Mouse (Mus musculus): ENCODE measurements around the gene Eps8l2.

The Eps8l2 gene

GRCm38 (mm10) chr7:141328373-141328990, 10.2 kb upstream of the Eps8l2 start:
- DNase-seq (ENCODE audit: low spot score): no peak

GRCm38 (mm10) chr7:141330706-141331105, 8.0 kb upstream of the Eps8l2 start:
- DNase-seq (ENCODE audit: low spot score): no peak

DNA sequence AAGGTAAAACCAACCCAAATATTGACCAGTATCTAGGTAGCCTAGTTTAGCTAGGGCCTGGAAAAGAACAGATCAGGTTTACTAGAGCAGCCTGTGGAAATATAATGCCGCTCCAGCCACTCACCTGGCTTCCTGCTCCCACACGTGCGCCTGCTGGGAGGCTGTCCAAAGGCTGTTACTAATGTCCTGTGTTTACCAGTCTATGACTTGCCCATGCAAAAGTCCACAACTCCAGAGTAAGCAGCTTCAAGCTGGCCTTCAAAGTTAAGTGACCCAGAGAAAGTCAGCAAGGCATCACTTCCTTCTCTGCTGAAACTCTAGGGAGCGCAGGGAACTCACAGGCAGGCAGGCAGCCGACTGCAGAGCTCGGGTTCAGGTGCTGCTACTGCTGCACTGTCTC, 6.7 kb upstream of the Eps8l2 start:
- DNase-seq (ENCODE audit: low spot score): no peak

- no peak for DNase-seq (ENCODE audit: low spot score)
Measured at GRCm38 (mm10) chr7:141335044-141335579, 3.6 kb upstream of the Eps8l2 start.

DNA sequence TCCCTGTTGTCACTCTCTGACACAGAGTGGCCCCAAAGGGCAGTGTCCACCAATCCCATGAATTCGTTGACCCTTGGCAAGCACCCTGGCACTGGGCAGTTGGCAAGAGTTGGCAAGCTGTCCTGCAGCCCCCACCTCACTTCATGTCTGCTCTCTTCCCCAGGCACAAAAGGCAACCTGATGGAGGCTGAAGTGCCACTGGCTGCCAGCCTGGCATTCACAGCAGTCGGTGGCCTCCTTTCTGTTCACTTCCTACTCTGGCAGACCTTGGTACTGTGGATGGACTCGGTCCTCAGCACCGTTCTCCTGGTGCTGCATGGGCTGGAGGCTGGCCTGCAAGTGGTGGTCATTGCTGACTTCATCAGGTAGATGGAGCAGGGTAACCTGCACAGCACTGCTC, 3.0 kb upstream of the Eps8l2 start:
- DNase-seq (ENCODE audit: low spot score): no peak

DNA sequence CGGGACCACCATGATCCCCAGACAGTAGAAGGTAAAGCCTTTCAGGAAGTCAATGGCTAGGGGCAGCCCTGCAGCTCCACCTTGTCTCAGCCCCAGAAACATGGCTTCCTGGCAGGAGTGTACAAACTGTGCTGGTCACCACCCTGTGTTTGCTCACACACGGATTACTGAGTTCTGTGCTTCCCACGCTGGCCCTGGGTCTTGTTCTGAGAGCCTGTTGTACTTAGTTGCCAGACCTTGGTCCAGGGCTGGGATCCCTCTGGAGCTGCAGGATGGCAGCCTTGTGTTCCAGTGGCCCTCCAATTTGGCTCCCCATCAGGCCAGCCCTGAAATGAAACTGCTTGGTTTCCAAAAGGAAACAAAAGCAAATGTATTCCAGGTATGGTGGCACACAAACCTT, 2.4 kb upstream of the Eps8l2 start:
- no peak for DNase-seq (ENCODE audit: low spot score)

GRCm38 (mm10) chr7:141337716-141338416, 814 bp upstream of the Eps8l2 start:
- DNase-seq (ENCODE audit: low spot score): no peak

GRCm38 (mm10) chr7:141339215-141339920, 688 bp downstream of the Eps8l2 start:
- DNase-seq (ENCODE audit: low spot score): no peak

DNA sequence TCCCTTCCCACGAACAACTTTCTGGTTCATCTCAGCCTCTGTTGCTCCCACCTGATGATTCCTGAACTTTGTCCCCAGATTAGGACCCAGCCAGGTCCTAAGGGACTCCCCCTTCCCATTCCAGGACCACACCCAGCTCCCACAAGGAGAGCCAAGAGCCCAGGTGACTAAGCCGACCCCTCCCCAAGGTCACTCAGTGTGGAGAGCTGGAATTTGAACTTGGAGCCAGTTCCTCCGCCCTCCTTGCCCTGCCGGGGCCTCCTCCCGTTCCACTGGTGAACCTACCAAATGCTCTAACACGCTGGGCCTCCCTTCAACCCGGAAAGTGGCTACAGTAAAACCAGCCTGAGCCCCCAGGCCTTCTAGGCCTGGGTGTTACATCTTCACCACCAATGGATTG, 1.3 kb downstream of the Eps8l2 start:
- DNase-seq (ENCODE audit: low spot score): no peak

GRCm38 (mm10) chr7:141340476-141340875, 1.8 kb downstream of the Eps8l2 start:
- DNase-seq (ENCODE audit: low spot score): no peak

DNA sequence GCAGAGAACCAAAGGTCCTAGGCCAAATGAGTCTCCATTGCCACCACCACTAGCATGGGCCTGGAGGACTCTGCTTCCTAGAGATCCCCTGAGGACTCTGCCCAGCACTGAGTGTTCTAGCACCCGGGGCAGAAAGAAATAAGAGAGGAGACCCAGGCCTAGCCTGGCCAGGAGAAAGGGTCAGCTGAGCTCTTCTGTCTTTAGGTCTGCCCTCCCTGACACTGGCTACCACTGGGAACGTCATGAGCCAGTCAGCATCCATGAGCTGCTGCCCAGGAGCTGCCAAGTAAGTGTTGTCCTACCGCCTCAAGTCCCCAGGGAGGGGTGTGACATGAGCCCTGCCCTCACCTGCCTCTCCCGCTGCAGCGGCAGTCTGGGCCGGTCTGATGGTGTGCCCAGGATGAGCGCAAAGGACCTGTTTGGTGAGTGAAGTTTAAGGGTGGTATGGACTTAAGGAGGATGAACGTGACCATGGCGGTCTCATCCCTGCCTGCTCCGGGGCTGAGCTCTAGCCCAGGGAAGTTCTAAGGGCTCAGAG, 3.1 kb downstream of the Eps8l2 start:
- no peak for DNase-seq (ENCODE audit: low spot score)

DNA sequence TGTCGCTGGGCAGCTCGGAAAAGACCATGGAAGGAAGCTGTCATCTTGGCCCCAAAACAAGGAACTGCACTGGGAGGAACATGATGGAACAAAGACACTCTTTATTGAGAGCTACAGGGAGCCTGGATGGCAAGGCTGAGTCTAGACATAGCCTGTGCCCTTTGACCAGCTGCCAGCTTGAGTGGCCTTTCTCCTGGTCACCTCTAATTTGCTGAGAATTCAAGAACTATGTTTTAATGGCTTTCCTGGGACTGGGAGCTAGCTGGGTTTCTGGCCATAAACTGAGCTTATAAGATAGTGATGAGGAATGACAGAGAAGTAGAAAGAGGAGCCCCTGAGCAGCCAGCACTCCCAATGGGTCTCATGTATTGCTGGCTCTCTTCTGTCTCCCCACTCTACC, 4.5 kb downstream of the Eps8l2 start:
- DNase-seq (ENCODE audit: low spot score): no peak

DNA sequence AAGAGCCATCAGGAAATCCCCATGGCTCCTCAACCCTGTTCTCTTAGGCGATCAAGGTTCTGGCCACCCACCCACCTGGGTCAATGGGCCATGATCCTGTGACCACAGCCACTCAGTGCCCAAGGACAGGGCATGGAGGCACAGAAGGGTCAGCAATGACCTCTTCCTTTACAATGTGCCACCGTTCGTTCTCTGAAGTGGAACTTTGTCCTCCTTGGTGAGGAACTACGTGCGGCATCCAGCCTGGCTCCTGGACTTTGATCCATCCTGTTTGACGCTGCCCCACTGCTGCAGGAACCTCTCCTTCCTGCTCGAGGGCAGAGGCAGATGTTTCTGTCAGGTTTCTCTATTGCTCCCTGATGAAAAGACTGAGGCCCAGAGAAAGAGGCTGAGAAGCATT, 5.0 kb downstream of the Eps8l2 start:
- no peak for DNase-seq (ENCODE audit: low spot score)

GRCm38 (mm10) chr7:141344787-141345186, 6.1 kb downstream of the Eps8l2 start:
- no peak for DNase-seq (ENCODE audit: low spot score)

GRCm38 (mm10) chr7:141351061-141351460, 12.4 kb downstream of the Eps8l2 start:
- no peak for DNase-seq (ENCODE audit: low spot score)

GRCm38 (mm10) chr7:141355051-141355450, 16.4 kb downstream of the Eps8l2 start:
- DNase-seq (ENCODE audit: low spot score): no peak

DNA sequence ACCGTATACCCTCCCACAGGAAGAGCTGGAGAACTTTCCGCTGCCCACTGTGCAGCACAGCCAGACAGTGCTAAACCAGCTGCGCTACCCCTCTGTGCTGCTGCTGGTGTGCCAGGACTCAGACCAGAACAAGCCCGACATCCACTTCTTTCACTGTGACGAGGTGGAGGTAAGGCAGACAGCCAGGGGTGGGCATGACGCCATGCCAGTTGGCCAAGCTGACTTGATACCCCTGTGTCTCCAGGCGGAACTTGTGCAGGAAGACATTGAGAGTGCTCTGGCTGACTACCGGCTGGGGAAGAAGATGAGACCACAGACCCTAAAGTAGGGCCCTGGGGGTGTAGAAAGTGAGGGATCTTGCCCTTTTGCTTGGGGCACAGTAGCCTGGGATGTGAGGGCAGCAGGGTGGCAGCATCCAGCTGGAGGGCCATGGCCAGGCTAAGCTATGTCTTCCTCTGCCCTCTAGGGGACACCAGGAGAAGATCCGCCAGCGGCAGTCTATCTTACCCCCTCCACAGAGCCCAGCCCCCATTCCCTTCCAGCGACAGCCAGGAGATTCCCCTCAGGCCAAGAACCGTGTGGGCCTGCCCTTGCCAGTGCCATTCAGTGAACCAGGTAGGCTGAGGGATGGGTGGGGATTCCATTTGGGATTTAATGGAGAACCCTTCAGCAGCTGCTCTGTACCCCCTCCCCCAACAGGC, 17.1 kb downstream of the Eps8l2 start:
- peak; percentile 43 for DNase-seq (ENCODE audit: low spot score)

- DNase-seq (ENCODE audit: low spot score): peak; percentile 50
Measured at GRCm38 (mm10) chr7:141356971-141357370, 18.3 kb downstream of the Eps8l2 start.

- no peak for DNase-seq (ENCODE audit: low spot score)
Measured at GRCm38 (mm10) chr7:141361510-141361909, 22.8 kb downstream of the Eps8l2 start.

DNA sequence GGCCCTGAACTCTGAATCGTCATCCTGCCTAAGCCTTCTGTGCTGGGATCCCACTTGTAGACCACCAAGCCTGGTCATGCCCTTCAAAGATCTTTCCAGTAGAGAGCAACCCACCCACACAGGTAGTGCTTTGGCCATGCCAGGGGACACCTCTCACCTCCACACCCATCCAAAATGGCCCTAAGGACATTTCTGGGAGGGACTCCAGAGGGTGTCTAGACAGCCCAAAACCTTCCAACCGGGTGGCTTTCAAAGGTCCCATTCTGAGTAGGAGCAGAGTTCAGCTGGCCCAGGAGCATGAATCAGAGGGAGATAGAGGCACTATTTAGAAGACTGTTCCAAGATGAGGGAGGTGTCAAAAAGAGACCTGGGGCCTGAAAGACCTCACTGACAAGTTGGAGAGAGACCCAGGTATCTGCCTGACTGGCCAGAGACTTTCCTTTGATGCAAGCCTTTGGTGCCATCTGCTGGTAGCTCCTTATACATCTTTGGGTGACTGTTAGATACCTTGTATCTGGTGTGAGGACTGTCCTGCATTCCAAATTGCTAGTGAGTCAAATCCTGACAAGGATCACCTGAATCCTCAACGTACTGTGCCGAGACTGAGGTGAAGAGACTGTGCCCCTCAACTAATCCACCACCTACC, 24.5 kb downstream of the Eps8l2 start:
- peak; percentile 87 for DNase-seq (ENCODE audit: low spot score)

DNA sequence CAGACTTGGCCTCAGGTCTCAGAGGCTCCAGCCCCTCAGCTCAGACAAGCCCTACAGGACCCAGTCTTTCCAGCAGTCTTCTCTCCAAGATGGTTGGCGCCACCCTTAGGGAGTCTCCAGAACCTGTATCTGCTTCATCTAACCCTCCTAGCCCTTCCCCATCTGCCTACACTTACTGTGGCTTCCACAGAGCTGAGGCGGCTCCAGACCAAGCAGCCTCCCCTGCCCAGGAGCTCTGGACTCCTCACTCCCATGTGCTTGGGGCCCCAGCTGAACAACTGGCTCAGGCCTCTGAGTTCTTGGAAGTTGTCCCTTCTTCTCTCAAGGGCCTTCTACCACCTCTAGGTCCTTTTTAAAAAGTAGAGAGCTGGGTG, 25.1 kb downstream of the Eps8l2 start:
- DNase-seq (ENCODE audit: low spot score): no peak

Measured in layer of hippocampus, adult 11-12 months (tissue).